Mouse (Mus musculus) mesoderm, embryonic 11.5 days (tissue): ENCODE results near the gene Arhgdig.
"Not testable (repeated sequence)": the region's sequence is repeated elsewhere in the genome, so short reads cannot be mapped to it uniquely, and the experiment has no call there.

Source experiments
- DNase-seq: peaks from one replicate; pipeline ENCODE4 v3.0.0-alpha.2; 2012; ENCODE audit warnings: low read depth, low spot score

Gene Arhgdig

DNA sequence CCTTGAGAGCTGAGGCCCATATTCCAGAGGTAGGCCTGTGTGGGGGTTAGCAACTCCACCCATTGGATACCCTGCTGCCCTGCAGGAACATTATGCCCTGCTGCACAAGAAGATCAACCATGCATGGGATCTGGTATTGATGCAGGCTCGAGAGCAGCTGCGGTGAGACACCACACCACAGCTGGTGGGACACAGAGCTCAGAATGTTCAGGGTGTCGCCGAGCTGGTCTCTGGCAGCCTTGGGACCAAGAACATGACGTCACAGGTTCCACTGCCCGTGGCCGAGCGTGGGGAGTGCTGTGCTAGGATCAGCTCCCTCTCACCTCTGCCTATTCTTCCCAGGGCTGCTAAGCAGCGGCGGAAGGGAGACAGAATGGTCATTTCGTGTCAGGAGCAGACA is 2.8 kb downstream of the Arhgdig start:
- no peak for DNase-seq

DNA sequence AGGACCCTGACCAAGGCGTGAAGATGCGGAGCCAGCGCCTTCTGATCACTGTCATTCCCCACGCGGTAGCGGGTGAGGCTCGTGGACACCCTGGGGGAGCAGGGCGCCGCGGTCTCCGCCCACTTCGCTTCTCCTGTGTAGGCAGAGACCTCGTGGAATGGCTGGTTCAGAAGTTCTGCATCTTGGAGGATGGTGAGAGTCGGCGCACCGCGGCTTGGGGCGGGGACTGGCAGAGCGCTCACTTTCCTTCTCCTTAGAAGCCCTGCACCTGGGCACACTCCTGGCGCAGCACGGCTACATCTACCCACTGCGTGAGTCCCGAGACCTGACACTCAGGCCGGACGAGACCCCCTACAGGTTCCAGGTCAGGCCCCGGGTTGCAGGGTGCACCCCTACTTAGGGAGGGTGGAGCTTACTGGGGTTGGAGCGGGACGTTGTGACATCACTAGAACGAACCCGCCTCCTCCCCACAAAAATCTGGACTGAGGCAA is 4.2 kb downstream of the Arhgdig start:
- no peak for DNase-seq

DNA sequence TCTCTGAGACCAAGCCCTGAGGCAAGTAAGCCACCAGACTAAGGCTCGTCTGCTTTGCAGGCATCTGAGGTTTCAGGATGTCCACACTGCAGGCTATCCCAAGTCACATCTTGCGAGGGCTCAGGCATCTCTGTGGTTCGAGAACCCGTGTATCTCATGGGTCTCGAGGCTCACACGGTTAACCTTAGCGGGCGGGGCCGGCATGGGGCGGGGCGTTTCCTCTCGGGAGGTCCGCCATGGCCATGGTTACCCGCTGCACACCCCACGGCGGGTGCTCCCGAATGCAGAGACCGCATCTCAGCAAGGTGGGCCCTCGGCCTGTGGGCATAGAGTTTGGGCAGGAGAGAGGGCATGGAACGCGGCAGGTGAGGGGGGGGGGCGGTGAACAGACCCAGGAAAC is 4.8 kb downstream of the Arhgdig start, which contains the start of gene Rgs11:
Gene Rgs11, plus strand, starts transcription at position 215 of the 400 bp plus-strand sequence.
- no peak for DNase-seq

DNA sequence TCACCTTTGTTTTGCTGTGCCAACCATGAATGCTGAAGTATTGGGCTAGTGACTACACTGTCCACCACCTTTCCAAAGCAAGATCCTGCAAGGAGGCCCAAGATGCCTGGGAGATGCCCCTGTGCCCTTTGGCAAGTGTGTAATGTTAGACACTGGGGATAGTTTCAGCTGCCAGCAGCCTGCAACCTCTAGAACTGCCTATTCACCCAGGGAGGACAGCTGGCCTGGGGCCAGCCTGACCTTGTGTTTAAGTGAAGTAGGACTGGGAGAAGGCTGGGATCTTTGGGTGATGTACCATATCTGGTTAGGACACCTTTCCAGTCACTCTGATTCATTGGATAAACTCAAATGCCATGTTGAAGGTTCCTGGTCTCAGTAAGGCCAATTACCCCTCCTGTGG is 5.6 kb downstream of the Arhgdig start:
- DNase-seq = no peak

DNA sequence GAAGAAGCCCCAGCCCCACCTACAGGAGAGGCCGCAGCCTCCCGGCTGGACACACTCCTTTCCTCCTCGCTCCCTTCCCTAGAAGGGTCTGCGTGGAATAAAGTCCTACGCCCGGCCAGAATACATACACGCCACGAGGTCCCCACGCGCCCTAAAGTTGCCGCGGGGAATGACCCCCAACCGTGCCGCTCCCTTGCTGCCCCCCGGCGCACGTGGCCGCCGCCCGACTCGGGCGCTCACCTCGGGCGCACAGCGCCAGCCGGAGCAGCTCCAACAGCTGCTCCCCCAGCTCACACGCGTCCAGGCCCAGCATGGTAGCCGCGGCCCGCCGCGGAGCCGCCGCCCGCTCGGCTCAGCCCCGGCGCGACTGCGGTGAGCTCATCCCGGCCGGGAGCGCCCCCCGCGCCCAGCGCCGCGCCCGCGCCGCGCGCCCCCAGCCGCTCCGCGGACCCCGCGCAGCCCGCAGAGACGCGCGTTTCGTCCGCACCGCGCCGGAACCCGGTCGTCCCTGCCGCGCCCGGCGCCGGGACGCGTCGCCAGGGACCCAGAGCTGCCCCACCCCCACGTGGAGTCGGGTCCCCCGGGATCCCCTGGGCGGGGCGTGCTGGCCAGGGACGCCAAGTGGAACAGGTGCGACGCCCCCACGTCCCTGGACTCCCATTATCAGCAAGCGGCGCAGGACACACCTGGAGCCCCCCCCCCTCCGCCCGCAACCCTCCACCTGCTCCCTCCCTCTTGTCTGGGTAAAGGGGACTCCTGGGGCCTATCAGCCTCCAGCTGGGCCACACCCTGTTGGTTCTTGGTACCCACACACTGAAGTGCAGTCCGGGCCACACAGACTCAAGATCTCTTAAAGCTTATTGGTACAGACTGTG is 6.5 kb downstream of the Arhgdig start:
- DNase-seq = peak; percentile 39

DNA sequence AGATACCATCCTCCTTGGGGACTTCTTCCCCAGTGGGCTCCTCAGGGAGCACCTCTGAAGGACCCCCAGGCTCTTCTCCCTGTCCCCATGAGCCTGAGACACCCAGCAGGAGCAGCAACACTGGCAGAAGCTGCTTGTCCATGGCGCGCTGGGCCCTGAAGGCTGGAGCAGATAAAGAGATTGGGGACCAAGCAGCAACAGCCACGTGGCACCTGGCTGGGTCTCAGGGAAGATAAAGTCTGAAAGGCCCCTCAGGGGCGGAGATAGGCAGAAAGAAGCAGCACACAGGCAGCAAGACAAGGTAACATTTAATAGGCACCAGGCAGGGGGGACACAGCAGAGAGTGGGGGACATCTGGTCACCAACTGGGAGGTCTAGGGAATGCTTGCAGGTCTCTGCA is 8.7 kb downstream of the Arhgdig start, which contains the start of gene Pdia2:
Gene Pdia2, minus strand, starts transcription at position 196 of the 400 bp plus-strand sequence.
- no peak for DNase-seq

DNA sequence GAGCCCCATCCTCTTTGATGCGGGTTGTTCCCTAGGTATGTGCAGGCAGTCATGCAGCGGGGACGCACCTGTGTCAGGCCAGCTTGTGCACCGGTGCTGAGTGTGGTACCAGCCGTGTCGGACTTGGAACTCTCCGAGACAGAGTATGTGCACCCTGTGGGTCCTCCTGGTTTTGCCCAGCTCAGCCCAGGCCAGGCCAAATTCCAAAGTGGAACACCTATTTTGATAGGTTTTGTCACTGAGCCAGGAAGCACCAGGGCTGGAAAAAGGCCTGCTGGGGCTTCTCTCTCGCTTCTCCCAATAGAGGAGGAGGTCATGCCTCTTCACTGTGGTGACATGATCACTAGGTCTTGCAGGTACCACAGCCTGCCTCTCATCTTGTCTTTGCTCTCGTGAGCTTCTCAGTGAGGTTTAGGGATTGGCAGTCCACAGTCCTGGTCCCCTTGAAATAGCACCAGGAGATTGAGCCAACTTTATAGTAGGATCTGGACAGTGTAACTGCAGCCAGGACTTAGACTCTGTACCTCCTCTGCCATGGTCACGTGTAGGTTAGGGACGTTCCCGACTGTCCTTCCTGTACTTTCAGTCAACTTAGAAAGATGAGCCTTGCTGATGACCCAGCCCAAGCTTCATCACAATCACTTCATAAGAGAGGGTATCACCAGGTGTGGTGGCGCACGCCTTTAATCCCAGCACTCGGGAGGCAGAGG is 14.9 kb downstream of the Arhgdig start:
- DNase-seq = no peak

DNA sequence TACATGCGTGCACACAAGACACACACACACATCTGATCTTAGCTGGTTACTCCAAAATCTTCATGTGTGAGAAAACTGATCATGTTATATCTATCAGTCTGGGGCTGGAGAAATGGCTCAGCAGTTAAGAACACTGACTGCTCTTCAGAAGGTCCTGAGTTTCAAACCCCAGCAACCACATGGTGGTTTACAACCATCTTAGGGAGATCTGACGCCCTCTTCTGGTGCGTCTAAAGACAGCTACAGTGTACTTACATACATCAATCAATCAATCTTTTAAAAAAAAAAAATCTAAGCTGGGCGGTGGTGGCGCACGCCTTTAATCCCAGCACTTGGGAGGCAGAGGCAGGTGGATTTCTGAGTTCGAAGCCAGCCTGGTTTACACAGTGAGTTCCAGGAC is 16.1 kb downstream of the Arhgdig start:
- DNase-seq = not testable (repeated sequence)

DNA sequence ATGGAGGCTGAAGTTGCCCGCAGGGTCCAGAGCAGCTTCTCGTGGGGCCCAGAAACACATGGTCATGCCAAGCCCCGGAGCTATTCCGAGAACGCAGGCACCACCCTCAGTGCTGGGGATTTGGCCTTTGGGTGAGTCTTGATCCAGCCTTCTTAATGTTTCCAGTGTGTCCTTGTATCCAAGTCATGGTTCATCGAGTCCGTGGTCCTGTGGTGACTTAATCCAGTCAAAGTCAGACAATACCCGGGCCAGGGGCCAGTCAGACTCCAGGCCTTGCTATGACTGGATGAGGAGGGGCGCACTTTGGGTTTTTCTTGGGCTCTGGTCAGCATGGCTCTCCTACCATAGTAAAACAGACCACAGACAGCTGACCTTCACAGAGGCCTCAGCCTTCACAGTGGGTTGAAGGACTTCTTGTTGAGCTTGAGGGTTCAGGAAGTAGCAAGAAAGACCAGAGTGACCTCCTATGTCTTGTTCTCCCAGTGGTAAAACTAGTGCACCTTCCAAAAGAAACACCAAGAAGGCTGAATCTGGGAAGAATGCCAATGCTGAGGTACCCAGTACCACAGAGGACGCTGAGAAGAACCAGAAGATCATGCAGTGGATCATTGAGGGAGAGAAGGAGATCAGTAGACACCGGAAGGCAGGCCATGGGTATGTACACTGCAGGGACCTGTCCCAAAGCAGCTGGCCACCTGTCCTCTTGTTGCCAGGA is 19.3 kb downstream of the Arhgdig start:
- DNase-seq = no peak

DNA sequence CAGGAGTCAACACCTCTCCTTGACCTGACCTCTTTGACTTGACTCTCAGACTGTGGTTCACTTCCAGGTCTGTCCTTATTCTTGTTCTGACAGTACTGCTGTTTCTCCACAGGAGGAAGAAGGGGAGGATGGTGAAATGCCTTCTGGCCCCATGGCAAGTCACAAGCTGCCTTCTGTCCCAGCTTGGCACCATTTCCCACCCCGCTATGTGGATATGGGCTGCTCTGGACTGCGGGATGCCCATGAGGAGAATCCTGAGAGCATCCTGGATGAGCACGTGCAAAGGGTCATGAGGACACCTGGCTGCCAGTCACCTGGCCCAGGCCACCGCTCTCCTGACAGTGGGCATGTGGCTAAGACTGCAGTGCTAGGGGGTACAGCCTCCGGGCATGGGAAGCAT is 20.0 kb downstream of the Arhgdig start:
- DNase-seq = no peak

DNA sequence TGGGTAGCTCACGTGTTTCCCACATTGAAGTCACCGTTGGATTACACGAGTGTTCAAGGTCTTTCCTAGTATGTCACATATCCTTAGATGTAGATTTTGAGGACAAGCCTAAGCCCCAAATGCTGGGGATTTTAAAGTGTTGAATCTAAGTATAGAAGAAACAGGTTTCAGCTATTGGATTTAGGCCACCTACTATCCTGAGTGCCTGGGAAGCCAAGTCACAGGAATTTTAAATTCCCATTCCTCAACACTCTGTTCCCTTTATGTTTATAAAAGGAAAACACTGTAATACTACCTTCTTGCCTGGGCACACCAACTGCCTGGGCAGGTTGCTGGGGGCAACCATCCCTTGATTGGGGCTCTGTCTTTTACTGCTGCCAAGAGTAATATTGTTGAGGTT is 26.4 kb downstream of the Arhgdig start:
- no peak for DNase-seq

DNA sequence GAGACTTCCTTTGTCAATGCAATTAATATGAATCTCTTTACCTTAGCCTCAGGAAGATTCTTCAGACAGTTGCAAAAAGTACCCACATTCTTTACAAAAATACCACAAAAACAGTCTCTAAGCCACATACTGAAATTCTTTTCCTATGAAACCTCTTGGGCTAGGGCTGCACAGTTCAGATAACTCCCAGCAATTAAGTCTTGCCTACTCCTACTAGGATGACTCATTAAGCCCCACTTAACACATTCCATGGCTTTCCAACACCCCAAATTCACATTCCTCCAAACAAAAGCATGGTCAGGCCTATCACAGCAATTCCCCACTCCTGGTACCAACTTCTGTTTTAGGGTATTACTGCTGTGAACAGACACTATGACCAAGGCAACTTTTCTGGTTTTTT is 29.0 kb downstream of the Arhgdig start:
- no peak for DNase-seq

DNA sequence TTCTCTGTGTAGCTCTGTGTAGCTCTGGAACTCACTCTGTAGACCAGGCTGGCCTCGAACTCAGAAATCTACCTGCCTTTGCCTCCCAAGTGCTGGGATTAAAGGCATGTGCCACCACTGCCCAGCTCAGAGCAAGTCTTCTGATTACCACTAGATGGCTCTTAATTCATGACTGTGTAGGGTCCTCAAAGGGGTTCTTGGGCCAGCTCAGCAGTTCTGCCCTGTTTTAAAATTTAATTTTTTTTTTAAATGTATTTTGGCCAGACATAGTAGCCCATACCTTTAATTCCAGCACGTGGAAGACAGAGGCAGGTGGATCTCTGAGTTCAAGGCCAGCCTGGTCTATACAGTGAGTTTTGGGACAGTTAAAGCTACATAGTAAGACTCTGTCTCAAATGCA is 32.3 kb downstream of the Arhgdig start:
- DNase-seq = not testable (repeated sequence)

DNA sequence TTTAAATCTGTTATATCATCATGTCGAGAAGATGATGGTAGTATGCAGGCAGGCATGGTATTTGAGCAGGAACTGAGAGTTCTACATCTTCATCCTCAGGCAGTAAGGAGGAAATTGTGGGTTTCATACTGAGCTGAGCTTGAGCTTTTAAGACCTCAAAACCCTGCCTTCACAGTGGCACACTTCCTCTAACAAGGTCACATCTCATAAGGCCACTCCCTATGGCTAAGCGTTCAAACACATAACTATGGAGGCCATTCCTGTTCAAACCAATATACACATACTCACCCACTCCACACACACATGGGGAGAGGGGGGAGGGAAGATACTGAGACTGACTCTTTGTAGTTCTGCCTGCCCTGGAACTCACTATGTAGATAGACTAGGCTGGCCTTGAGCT is 39.5 kb downstream of the Arhgdig start:
- no peak for DNase-seq

DNA sequence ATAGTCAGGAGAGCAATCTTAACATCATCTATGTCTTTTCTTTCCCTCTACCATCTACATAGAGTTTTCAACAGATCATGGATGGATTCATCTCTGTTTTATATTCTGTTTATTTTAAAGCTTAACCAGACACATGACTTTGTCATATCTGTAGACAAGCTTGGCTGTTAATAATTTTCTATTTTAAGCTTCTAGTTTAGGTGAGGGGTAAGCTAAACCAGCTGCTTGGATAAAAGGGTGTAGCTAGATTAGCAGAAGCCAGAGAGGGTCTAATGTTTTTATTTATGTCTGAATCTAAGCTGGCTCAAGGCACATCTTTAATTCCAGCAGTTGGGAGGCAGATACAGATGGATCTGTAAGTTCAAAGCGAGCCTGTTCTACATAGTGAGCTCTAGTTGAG is 44.9 kb downstream of the Arhgdig start:
- DNase-seq = no peak

DNA sequence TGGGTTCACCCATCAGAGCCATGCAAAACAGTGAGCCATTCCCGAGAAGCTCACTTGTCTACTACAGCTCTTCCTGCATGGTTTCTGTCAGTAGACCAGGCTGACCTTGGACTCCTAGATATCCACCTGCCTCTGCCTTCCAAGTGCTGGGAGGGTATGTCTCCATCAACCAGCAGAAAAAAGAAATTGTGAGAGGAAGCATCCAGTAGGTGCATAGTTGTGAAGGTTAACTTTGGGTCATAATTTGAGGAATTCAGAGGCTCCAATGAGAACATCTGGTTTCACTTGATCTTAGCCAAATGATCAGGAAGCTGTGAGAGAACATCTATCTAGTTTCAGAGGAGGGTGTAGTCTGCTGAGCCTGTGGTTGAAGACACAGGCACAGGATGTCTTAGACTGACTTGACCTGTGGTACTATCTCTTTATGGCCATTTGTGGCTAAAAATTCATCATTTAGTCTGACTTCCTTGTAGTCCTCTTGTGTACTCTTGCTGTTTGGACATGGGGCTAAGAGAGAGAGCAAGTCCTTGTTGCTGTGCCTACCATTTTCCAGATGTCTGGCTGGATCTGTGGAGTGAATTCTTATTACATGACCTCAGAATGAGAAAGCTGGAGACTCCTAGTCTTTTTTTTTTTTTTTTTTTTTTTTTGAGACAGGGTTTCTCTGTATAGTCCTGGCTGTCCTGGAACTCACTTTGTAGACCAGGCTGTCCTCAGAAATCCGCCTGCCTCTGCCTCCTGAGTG is 55.5 kb downstream of the Arhgdig start:
- no peak for DNase-seq
